Mouse (Mus musculus): ENCODE measurements around the gene Rab25. TPM values are rescaled to one million over a fixed set of nuclear protein-coding genes. Genes with fewer than 3 reads are reported as not detected.

The Rab25 gene
- polyA plus RNA-seq, 1 experiment from 2014 or later = 0.29 TPM

GRCm38 (mm10) chr3:88568615-88569014 lies 20.5 kb upstream of the Rab25 start:
- 66% methylated on average over 2 of the region's 2 CpGs for WGBS (ENCODE audit: insufficient replicate concordance)
- H3K4me1 ChIP-seq (ENCODE audit: insufficient read depth) = peaks cover 25% of the 10 kb centered on the region
- DNase-seq (no peak), ATAC-seq (peak; percentile 9; the same call in 1 of the 2 replicates)
- H3K4me3 ChIP-seq (ENCODE audit: low read depth, low read length) = no peak overlapping the region
- H3K27ac ChIP-seq (ENCODE audit: low read depth) = peak overlapping the region; percentile 76
- no peak for TF ChIP-seq CTCF (IDR thresholded peaks at IDR 0.05; ENCODE audit: low read depth)
- TF ChIP-seq EP300 (IDR thresholded peaks at IDR 0.05; ENCODE audit: low read depth) = no peak
- H3K9ac ChIP-seq (replicated peaks) = no peak overlapping the region
- H3K9me3 ChIP-seq (ENCODE audit: low read length) = no peaks in the 10 kb centered on the region
- no peaks in the 10 kb centered on the region for H3K27me3 ChIP-seq (ENCODE audit: insufficient read depth, low read length)
- no peak overlapping the region for H3K4me2 ChIP-seq (ENCODE audit: low read depth, low read length)
- H3K36me3 ChIP-seq (replicated peaks; ENCODE audit: insufficient read depth, low read length) = peaks cover 40% of the 10 kb centered on the region

- DNase-seq (no peak), ATAC-seq (no peak)
- H3K27ac ChIP-seq (ENCODE audit: low read depth) = peak overlapping the region; percentile 76
- no peaks in the 10 kb centered on the region for H3K9me3 ChIP-seq (ENCODE audit: low read length)
- peaks cover 25% of the 10 kb centered on the region for H3K4me1 ChIP-seq (ENCODE audit: insufficient read depth)
- no peak overlapping the region for H3K4me3 ChIP-seq (ENCODE audit: low read depth, low read length)
- no peak overlapping the region for H3K9ac ChIP-seq (replicated peaks)
- no peaks in the 10 kb centered on the region for H3K27me3 ChIP-seq (ENCODE audit: insufficient read depth, low read length)
- 83% methylated on average over 6 of the region's 6 CpGs for WGBS (ENCODE audit: insufficient replicate concordance)
- peaks cover 46% of the 10 kb centered on the region for H3K36me3 ChIP-seq (replicated peaks; ENCODE audit: insufficient read depth, low read length)
- H3K4me2 ChIP-seq (ENCODE audit: low read depth, low read length) = no peak overlapping the region
- TF ChIP-seq CTCF (IDR thresholded peaks at IDR 0.05; ENCODE audit: low read depth) (no peak), EP300 (IDR thresholded peaks at IDR 0.05; ENCODE audit: low read depth) (no peak)
Measured at GRCm38 (mm10) chr3:88567892-88568291, 19.8 kb upstream of the Rab25 start.

GRCm38 (mm10) chr3:88566536-88567061 lies 18.5 kb upstream of the Rab25 start:
- H3K4me1 ChIP-seq (ENCODE audit: insufficient read depth) = peaks cover 25% of the 10 kb centered on the region
- no peaks in the 10 kb centered on the region for H3K9me3 ChIP-seq (ENCODE audit: low read length)
- DNase-seq = no peak
- TF ChIP-seq CTCF (IDR thresholded peaks at IDR 0.05; ENCODE audit: low read depth) = no peak
- no peak for TF ChIP-seq EP300 (IDR thresholded peaks at IDR 0.05; ENCODE audit: low read depth)
- H3K36me3 ChIP-seq (replicated peaks; ENCODE audit: insufficient read depth, low read length) = peaks cover 49% of the 10 kb centered on the region
- H3K9ac ChIP-seq (replicated peaks) = no peak overlapping the region
- no peak overlapping the region for H3K4me2 ChIP-seq (ENCODE audit: low read depth, low read length)
- peak; percentile 26; the same call in 1 of the 2 replicates for ATAC-seq
- no peak overlapping the region for H3K4me3 ChIP-seq (ENCODE audit: low read depth, low read length)
- WGBS (ENCODE audit: insufficient replicate concordance) = 79% methylated on average over 4 of the region's 4 CpGs
- no peaks in the 10 kb centered on the region for H3K27me3 ChIP-seq (ENCODE audit: insufficient read depth, low read length)
- H3K27ac ChIP-seq (ENCODE audit: low read depth) = peak overlapping the region; percentile 79

GRCm38 (mm10) chr3:88566116-88566515 lies 18.0 kb upstream of the Rab25 start:
- no peak for DNase-seq

DNA sequence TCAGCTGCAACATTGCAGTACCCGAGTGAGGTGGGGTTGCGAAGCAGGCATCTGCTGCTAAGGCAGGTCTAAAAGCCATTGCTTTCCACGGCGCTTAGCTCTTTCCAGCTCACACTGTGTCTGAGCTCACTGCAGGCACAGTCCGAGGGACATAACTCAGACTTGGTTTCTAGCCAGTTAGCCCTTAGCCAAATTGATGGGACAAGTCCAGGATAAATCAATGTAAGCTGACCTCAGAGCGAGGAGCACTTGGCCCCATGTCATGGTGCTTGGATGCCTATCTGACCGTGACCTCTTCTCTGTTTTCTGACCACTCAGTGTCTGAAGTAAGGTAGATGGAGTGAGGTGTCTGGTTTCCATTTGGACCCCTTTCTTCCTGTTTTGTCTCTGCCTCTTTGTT lies 15.9 kb upstream of the Rab25 start:
- peak overlapping the region; percentile 22; the same call in 1 of the 2 replicates for H3K27ac ChIP-seq (ENCODE audit: low read depth)
- H3K4me3 ChIP-seq (ENCODE audit: low read depth, low read length) = no peak overlapping the region
- peaks cover 68% of the 10 kb centered on the region for H3K36me3 ChIP-seq (replicated peaks; ENCODE audit: insufficient read depth, low read length)
- no peak overlapping the region for H3K9ac ChIP-seq (replicated peaks)
- peaks cover 16% of the 10 kb centered on the region for H3K4me1 ChIP-seq (ENCODE audit: insufficient read depth)
- H3K27me3 ChIP-seq (ENCODE audit: insufficient read depth, low read length) = no peaks in the 10 kb centered on the region
- no peaks in the 10 kb centered on the region for H3K9me3 ChIP-seq (ENCODE audit: low read length)
- peak; percentile 83 for ATAC-seq
- WGBS (ENCODE audit: insufficient replicate concordance) = 77% methylated on average over 7 of the region's 7 CpGs
- peak; percentile 38 for DNase-seq
- 0 out of 2 replicates have a peak overlapping the region, but pooled peaks have one; percentile 6 for H3K4me2 ChIP-seq (ENCODE audit: low read depth, low read length)
- TF ChIP-seq CTCF (IDR thresholded peaks at IDR 0.05; ENCODE audit: low read depth) (no peak), EP300 (IDR thresholded peaks at IDR 0.05; ENCODE audit: low read depth) (no peak)

More at GRCm38 (mm10) chr3:88566116-88566515, 18.0 kb upstream of the Rab25 start:
- TF ChIP-seq CTCF (IDR thresholded peaks at IDR 0.05; ENCODE audit: low read depth) = no peak
- TF ChIP-seq EP300 (IDR thresholded peaks at IDR 0.05; ENCODE audit: low read depth) = no peak
- ATAC-seq = no peak
- Histone ChIP-seq H3K36me3 (replicated peaks; ENCODE audit: insufficient read depth, low read length) (peaks cover 54% of the 10 kb centered on the region), H3K27me3 (ENCODE audit: insufficient read depth, low read length) (no peaks in the 10 kb centered on the region), H3K27ac (ENCODE audit: low read depth) (peak overlapping the region; percentile 79), H3K4me3 (ENCODE audit: low read depth, low read length) (no peak overlapping the region), H3K4me1 (ENCODE audit: insufficient read depth) (peaks cover 25% of the 10 kb centered on the region), H3K9me3 (ENCODE audit: low read length) (no peaks in the 10 kb centered on the region), H3K4me2 (ENCODE audit: low read depth, low read length) (no peak overlapping the region), H3K9ac (replicated peaks) (no peak overlapping the region)
- 73% methylated on average over 3 of the region's 3 CpGs for WGBS (ENCODE audit: insufficient replicate concordance)

DNA sequence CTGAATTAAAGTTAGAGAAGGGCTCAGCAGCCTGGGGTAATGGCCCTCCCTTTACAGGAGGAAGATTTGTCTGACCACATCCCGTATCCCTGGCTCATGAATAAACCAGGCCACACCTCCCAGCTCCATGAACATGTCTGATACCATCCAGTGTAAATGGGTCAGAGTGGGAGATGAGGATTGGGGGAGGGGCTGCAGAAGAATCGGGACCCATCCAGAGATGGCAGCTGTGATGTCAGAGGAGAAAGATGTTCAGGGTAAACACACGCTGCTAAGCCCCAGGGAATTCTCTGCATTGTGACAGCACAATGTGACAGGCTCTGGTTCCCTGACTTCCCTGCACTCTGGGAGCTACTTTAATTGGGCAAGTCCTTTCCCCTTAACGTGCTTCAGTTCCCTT lies 15.3 kb upstream of the Rab25 start:
- H3K4me1 ChIP-seq (ENCODE audit: insufficient read depth) = peaks cover 12% of the 10 kb centered on the region
- DNase-seq (no peak), ATAC-seq (no peak)
- no peak overlapping the region for H3K9ac ChIP-seq (replicated peaks)
- H3K4me3 ChIP-seq (ENCODE audit: low read depth, low read length) = no peak overlapping the region
- WGBS (ENCODE audit: insufficient replicate concordance) = 78% methylated on average over 4 of the region's 4 CpGs
- TF ChIP-seq EP300 (IDR thresholded peaks at IDR 0.05; ENCODE audit: low read depth) (no peak), CTCF (IDR thresholded peaks at IDR 0.05; ENCODE audit: low read depth) (no peak)
- H3K9me3 ChIP-seq (ENCODE audit: low read length) = no peaks in the 10 kb centered on the region
- H3K27me3 ChIP-seq (ENCODE audit: insufficient read depth, low read length) = no peaks in the 10 kb centered on the region
- peak overlapping the region; percentile 22; the same call in 1 of the 2 replicates for H3K27ac ChIP-seq (ENCODE audit: low read depth)
- no peak overlapping the region for H3K4me2 ChIP-seq (ENCODE audit: low read depth, low read length)
- peaks cover 64% of the 10 kb centered on the region for H3K36me3 ChIP-seq (replicated peaks; ENCODE audit: insufficient read depth, low read length)

Measured in liver, postnatal 0 days (tissue).